Mouse (Mus musculus) midbrain, embryonic 15.5 days (tissue): ENCODE measurements around the gene Cav3. TPM values are rescaled to one million over a fixed set of nuclear protein-coding genes. Genes with fewer than 3 reads are reported as not detected.
A peak's percentile ranks its signal among the peaks of the same experiment; 100 is the strongest.

Source experiments
- ATAC-seq: fragments of 200-750 bp; cut with Nextera tagmentation; replicated peaks from 2 replicates; pipeline ENCODE4 v1.8.0; 2017; ENCODE audit warnings: moderate TSS enrichment
- H3K27ac ChIP-seq: fragments of 300-500 bp; sonication (generic); 2 replicates; pipeline ENCODE4 v1.5.1; 2015; ENCODE audit warnings: mild to moderate bottlenecking, inconsistent platforms
- H3K27me3 ChIP-seq: fragments of 300-500 bp; sonication (generic); replicated peaks from 2 replicates; pipeline ENCODE4 v1.6.1; 2015; ENCODE audit warnings: inconsistent platforms
- H3K36me3 ChIP-seq: fragments of 300-500 bp; sonication (generic); replicated peaks from 2 replicates; pipeline ENCODE4 v1.6.1; 2015; ENCODE audit warnings: inconsistent platforms
- H3K4me1 ChIP-seq: fragments of 300-500 bp; sonication (generic); 2 replicates; pipeline ENCODE4 v1.6.1; 2015; ENCODE audit warnings: inconsistent platforms
- H3K4me2 ChIP-seq: fragments of 300-500 bp; sonication (generic); 2 replicates; pipeline ENCODE4 v1.6.1; 2015; ENCODE audit warnings: inconsistent platforms, mild to moderate bottlenecking, moderate library complexity
- H3K4me3 ChIP-seq: fragments of 300-500 bp; sonication (generic); 2 replicates; pipeline ENCODE4 v1.5.1; 2015; ENCODE audit warnings: mild to moderate bottlenecking, inconsistent platforms
- H3K9ac ChIP-seq: fragments of 300-500 bp; sonication (generic); 2 replicates; pipeline ENCODE4 v1.6.1; 2015; ENCODE audit warnings: mild to moderate bottlenecking, inconsistent platforms
- H3K9me3 ChIP-seq: fragments of 300-500 bp; sonication (generic); 2 replicates; pipeline ENCODE4 v1.6.1; 2016; ENCODE audit warnings: inconsistent platforms
- WGBS: fragments of 180-500 bp; shearing (Covaris S2); methylation state at CpG from one replicate; pipeline ENCODE4 v1.1.7; 2015; ENCODE audit warnings: mixed read lengths; 5-methylcytosine and 5-hydroxymethylcytosine counted together
- polyA plus RNA-seq: library from polyadenylated mRNA; unstranded; fragments of >200 nt; fragmentation: Nextera tagmentation; extraction: Ambion mirVana; gene quantifications from 2 replicates; pipeline ENCODE4 v1.2.1, GENCODE M21; 2015

Cav3 gene
- polyA plus RNA-seq, 1 experiment from 2014 or later, result not detected

DNA sequence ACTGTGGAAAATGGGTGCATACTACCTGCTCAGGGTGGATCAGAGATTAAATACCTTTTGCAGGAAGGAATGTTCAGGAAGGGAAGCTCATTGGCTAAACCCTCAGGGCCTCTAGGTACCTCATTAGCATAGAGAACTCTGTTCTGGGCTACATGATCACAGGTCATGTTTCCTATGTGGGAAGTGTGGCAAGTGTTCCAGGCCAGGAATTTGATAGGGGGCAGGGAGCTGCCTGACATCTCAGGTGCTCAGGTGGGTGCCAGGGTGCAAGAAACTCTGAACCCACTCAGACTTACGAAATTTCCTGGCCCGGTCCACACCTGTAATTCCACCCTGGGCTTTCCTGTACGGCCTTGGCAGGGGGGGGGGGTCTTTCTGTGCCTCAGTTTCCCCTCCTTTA lies 39.4 kb downstream of the Cav3 start:
- Histone ChIP-seq H3K27me3 (no peaks in the 10 kb centered on the region), H3K4me2 (no peak overlapping the region), H3K4me3 (no peak overlapping the region), H3K27ac (no peak overlapping the region), H3K9me3 (no peaks in the 10 kb centered on the region), H3K36me3 (no peaks in the 10 kb centered on the region), H3K4me1 (no peaks in the 10 kb centered on the region), H3K9ac (no peak overlapping the region)
- ATAC-seq, result no peak
- 87% methylated on average over 3 of the region's 3 CpGs for WGBS

DNA sequence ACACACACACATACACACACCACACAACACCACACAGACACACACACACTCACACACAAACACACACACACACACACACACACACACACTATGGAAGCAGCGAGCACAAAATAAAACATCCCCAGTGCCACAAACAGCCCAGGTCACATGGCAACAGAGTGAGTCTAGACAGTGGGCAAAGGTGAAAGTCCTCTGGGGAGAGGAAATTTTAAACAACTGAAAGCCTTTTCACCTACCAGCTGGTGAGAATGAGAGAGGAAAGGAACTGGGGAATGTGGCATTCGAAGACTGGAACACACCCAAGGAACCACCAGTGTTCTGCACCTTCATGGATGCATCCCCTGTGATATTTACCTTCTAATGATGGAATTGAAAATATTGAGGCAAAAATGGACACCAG lies 40.2 kb downstream of the Cav3 start:
- H3K9me3 ChIP-seq, result no peaks in the 10 kb centered on the region
- H3K36me3 ChIP-seq, result no peaks in the 10 kb centered on the region
- no peak overlapping the region for H3K4me3 ChIP-seq
- H3K4me2 ChIP-seq, result no peak overlapping the region
- H3K27me3 ChIP-seq, result no peaks in the 10 kb centered on the region
- no peak for ATAC-seq
- WGBS, result 79% methylated on average over 2 of the region's 2 CpGs
- H3K27ac ChIP-seq, result no peak overlapping the region
- no peak overlapping the region for H3K9ac ChIP-seq
- no peaks in the 10 kb centered on the region for H3K4me1 ChIP-seq

DNA sequence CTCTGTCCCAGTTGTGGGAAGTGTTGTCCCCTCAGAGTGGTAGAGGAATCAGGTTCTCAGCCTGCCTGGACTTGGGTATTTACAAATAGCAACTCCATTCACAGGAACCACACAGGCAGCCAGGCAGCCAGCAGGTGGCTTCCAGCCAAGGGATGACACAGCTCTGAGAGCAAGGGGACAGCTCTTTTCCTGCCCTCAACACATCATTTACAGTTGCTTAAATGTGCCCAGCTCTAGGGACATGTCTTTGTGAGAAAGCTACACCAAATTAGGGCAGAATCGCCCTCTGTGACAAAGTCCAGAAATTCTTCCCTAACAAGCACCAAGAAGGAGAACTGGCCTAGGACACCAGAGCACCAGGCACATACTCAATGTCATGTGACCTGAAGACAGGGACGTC lies 41.9 kb downstream of the Cav3 start:
- 73% methylated on average over 2 of the region's 2 CpGs for WGBS
- ATAC-seq, result no peak

DNA sequence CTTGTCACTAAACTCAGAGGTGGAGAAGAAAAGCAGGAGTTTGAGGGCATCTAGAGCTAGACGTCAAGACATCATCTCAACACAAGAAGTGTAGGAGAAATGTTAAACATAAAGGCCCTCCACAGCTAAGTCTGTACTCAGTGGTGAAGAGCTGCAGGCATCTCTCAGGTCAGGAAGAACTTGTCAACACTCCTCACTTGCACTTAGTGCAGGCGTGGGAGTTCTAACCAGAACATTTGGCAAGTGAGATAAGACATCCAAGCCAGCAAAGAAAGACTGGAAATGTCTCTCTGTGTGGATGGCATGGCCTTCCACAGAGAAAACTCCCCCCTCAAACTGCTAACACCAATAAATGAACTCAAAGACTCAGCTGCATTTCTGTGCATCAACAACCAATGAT lies 48.3 kb downstream of the Cav3 start:
- H3K9me3 ChIP-seq, result no peaks in the 10 kb centered on the region
- no peak overlapping the region for H3K4me2 ChIP-seq
- no peak overlapping the region for H3K4me3 ChIP-seq
- WGBS, result 91% methylated on average over 2 of the region's 2 CpGs
- no peaks in the 10 kb centered on the region for H3K36me3 ChIP-seq
- H3K27ac ChIP-seq, result no peak overlapping the region
- 0 out of 2 replicates have a peak, but pooled peaks cover 4% of the 10 kb centered on the region for H3K27me3 ChIP-seq
- H3K4me1 ChIP-seq, result peaks cover 5% of the 10 kb centered on the region
- H3K9ac ChIP-seq, result no peak overlapping the region
- ATAC-seq, result no peak

More for the DNA sequence above, 41.9 kb downstream of the Cav3 start:
- no peak overlapping the region for H3K4me3 ChIP-seq
- H3K4me2 ChIP-seq, result no peak overlapping the region
- H3K9ac ChIP-seq, result no peak overlapping the region
- no peaks in the 10 kb centered on the region for H3K27me3 ChIP-seq
- no peak overlapping the region for H3K27ac ChIP-seq
- H3K36me3 ChIP-seq, result no peaks in the 10 kb centered on the region
- no peaks in the 10 kb centered on the region for H3K9me3 ChIP-seq
- no peaks in the 10 kb centered on the region for H3K4me1 ChIP-seq

DNA sequence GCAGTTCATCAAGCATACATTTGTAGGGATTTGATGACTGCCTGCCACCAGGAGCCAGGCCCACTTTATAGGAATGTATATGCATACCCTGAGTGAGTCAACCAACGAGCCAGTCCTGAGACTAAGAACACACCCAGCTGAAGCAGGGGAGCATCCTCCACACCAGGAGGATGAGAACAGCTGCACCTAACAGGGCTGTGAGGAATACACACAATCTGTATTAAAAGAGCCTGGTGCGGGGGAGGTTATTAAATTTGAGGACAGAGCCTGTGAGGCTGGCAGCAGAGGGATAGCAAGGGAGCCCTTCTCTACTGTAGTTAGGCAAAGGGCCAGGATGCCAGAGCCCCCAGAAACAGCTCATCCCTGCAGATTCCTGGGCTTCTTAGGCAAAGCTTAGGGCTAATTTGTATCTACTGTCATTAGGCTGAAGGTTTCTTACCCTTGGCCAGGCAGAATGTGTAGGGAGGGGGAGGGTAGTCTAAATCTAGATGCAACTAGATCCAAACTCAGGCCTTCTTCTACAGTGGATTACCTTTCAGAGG lies 50.4 kb downstream of the Cav3 start:
- no peak for ATAC-seq
- H3K27me3 ChIP-seq, result peaks cover 14% of the 10 kb centered on the region; the same call in 1 of the 2 replicates
- H3K4me1 ChIP-seq, result peaks cover 5% of the 10 kb centered on the region
- WGBS, result 55% methylated on average over 2 of the region's 2 CpGs
- H3K36me3 ChIP-seq, result no peaks in the 10 kb centered on the region
- H3K4me3 ChIP-seq, result no peak overlapping the region
- no peaks in the 10 kb centered on the region for H3K9me3 ChIP-seq
- no peak overlapping the region for H3K4me2 ChIP-seq
- H3K9ac ChIP-seq, result no peak overlapping the region
- H3K27ac ChIP-seq, result no peak overlapping the region

DNA sequence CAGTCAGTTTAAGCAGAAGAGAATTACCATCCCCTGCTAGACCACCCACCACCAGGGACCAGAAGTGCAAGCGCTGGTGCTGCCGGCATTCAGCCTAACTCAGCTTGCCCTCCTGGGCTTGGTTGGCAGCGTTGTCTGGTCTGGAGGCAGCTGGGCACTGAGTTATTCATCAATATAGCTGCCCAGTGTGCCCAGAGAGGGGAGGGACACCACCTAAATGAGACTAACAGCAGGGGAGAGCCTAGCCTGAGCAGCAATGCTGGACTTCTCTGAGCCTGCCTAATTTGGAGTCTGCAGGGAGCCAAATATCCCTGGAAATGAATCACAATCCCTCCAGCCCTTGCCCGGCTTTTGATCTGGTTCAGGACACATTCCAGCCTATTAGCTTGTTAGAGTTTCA lies 51.0 kb downstream of the Cav3 start:
- 2% methylated on average over 4 of the region's 4 CpGs for WGBS
- no peak overlapping the region for H3K4me3 ChIP-seq
- no peaks in the 10 kb centered on the region for H3K9me3 ChIP-seq
- no peak overlapping the region for H3K9ac ChIP-seq
- no peak overlapping the region for H3K27ac ChIP-seq
- ATAC-seq, result 0 out of 2 replicates have a peak, but pooled peaks have one; percentile 30
- H3K4me1 ChIP-seq, result peaks cover 5% of the 10 kb centered on the region
- H3K27me3 ChIP-seq, result peaks cover 19% of the 10 kb centered on the region
- H3K36me3 ChIP-seq, result no peaks in the 10 kb centered on the region
- no peak overlapping the region for H3K4me2 ChIP-seq

DNA sequence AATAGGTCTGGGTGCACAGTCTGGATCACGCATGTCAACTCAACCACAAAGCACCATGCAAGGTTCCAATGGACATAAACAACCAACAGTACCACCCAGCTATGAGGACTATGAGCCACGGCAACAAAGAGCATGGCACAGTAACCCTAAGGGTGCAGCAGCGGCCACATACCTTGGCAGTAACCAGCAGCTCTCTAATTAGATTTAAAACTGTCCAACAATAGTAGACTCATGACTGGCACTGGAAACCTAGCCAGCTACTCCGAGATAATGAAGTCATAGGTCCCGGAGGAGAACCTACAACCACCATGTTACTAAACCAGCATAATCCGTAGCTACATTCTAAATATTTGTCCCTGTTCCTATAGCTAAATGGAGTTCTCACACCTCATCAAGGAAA lies 55.3 kb downstream of the Cav3 start:
- Histone ChIP-seq H3K9ac (no peak overlapping the region), H3K4me3 (no peak overlapping the region), H3K27me3 (peaks cover 35% of the 10 kb centered on the region), H3K9me3 (no peaks in the 10 kb centered on the region), H3K27ac (no peak overlapping the region), H3K36me3 (no peaks in the 10 kb centered on the region), H3K4me1 (peaks cover 8% of the 10 kb centered on the region), H3K4me2 (no peak overlapping the region)
- 87% methylated on average over 6 of the region's 6 CpGs for WGBS
- ATAC-seq, result no peak

DNA sequence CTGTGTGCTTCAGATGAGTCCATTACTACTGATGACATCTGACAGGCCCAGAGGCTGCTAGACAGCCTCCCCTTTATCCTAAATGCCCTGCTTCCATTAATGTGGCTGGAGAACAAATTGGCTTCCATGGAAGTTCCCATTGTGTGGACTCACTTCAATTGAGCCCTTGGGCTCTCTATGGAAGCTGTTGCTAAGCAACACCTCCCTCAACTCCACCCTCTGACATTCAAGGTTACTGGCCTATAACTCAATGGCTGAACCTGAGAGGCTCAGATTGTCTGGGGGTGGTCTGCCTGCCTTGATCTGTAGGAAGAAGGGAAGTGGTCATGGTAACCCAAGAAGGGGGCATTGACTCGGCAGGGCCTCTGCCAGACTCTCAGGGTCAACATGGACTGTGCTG lies 57.2 kb downstream of the Cav3 start:
- 3% methylated on average over 1 of the region's 1 CpGs for WGBS
- H3K4me1 ChIP-seq, result peaks cover 4% of the 10 kb centered on the region; the same call in 1 of the 2 replicates
- H3K27ac ChIP-seq, result no peak overlapping the region
- no peaks in the 10 kb centered on the region for H3K36me3 ChIP-seq
- no peak overlapping the region for H3K9ac ChIP-seq
- peaks cover 38% of the 10 kb centered on the region for H3K27me3 ChIP-seq
- H3K4me3 ChIP-seq, result no peak overlapping the region
- no peak overlapping the region for H3K4me2 ChIP-seq
- ATAC-seq, result peak; percentile 65
- no peaks in the 10 kb centered on the region for H3K9me3 ChIP-seq

DNA sequence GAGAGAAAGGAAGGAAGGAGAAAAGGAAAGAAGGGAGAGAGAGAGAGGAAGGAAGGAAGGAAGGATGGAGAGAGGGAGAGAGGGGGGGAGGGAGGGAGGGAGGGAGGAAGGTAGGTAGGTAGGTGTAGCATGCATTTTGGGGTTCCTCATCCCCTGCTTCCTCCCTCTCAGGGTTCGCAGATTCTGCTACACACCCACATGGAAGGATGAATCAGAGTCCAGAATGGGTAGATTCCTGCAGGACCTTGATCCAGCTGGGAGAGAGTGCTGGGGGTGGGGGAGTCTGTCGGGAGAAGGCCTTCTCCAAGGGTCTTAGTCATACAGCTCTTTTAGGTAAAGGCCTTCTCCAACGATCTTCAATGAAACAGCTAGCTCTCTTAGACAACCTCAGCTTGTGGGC lies 58.3 kb downstream of the Cav3 start:
- 71% methylated on average over 3 of the region's 3 CpGs for WGBS
- no peaks in the 10 kb centered on the region for H3K9me3 ChIP-seq
- no peak overlapping the region for H3K9ac ChIP-seq
- no peak overlapping the region for H3K4me3 ChIP-seq
- no peak overlapping the region for H3K4me2 ChIP-seq
- H3K27ac ChIP-seq, result no peak overlapping the region
- ATAC-seq, result no peak
- no peaks in the 10 kb centered on the region for H3K36me3 ChIP-seq
- H3K4me1 ChIP-seq, result peaks cover 4% of the 10 kb centered on the region; the same call in 1 of the 2 replicates
- peaks cover 35% of the 10 kb centered on the region for H3K27me3 ChIP-seq

DNA sequence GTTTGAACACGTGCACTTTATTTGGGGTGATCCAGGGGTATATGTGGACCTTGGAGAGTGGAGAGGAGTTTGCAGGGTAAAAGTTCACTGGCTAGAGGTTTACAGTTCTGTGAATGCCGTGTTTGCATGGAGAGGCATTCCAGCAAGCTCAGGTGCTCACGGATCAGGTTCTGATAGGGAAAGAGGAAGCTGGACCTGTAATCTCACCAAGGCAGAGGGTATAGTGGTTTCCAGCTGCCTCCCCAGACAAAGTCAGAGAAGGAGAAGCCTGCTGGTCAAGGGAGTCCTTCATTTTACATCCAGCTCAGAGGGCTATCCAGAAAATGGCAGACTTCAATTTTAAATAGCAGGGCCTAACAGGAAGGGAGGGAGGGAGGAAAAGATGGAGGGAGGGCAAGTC lies 58.7 kb downstream of the Cav3 start:
- 77% methylated on average over 3 of the region's 3 CpGs for WGBS
- Histone ChIP-seq H3K9me3 (no peaks in the 10 kb centered on the region), H3K27me3 (peaks cover 35% of the 10 kb centered on the region), H3K36me3 (no peaks in the 10 kb centered on the region), H3K4me2 (no peak overlapping the region), H3K9ac (no peak overlapping the region), H3K27ac (no peak overlapping the region), H3K4me1 (peaks cover 4% of the 10 kb centered on the region; the same call in 1 of the 2 replicates), H3K4me3 (no peak overlapping the region)
- ATAC-seq, result no peak

Other genes starting within 250 kb of the Cav3 start
- gene Lmcd1, start 185.7 kb upstream of the Cav3 start, polyA plus RNA-seq, result 9.6 and 11.9 TPM in 2 replicates
- gene Ssu2, start 71.5 kb upstream of the Cav3 start, polyA plus RNA-seq, result 0.26 and 0.30 TPM in 2 replicates
- gene Oxtr, start 30.4 kb downstream of the Cav3 start, polyA plus RNA-seq, result 1.6 and 1.9 TPM in 2 replicates
- gene Rad18, start 237.2 kb downstream of the Cav3 start, polyA plus RNA-seq, result 13.1 and 13.4 TPM in 2 replicates